Mouse (Mus musculus): Measurements from ENCODE around the gene Rmnd1. TPM values are rescaled to one million over a fixed set of nuclear protein-coding genes. Genes with fewer than 3 reads are reported as not detected.

Gene Rmnd1
- polyA plus RNA-seq, 1 experiment from 2014 or later, result 93.4 TPM

DNA sequence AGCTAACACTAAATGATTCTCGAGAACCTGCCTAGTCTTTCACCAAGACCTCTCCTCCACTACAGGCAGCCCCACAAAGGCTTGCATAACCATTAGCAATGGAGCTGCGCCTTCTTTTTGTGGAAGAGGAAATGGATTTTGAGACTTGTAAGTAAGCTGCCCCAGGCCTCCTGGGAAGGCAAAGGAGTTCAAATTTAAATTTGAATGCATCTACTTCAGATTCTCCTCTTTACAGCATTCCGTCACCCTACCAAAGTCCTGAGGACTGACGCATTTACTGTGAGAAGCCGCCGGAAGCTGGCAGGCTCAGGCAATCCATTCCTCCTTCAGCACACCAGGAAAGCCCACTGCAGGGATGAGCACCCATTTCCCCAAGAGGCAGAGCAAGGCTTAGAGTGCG lies 56.9 kb downstream of the Rmnd1 start:
- H3K27me3 ChIP-seq, result no peaks in the 10 kb centered on the region
- H3K4me2 ChIP-seq, result no peak overlapping the region
- peaks cover 5% of the 10 kb centered on the region; the same call in 1 of the 2 replicates for H3K4me1 ChIP-seq (replicated peaks)
- no peak overlapping the region for H3K4me3 ChIP-seq
- ATAC-seq (replicated peaks; ENCODE audit: insufficient number of reproducible peaks, insufficient read depth, low FRiP score, low read depth), result no peak
- H3K9ac ChIP-seq, result no peak overlapping the region
- no peaks in the 10 kb centered on the region for H3K9me3 ChIP-seq (replicated peaks)
- 74% methylated on average over 7 of the region's 7 CpGs for WGBS
- peaks cover 4% of the 10 kb centered on the region; the same call in 1 of the 2 replicates for H3K36me3 ChIP-seq
- no peak overlapping the region for H3K27ac ChIP-seq

- ATAC-seq (replicated peaks; ENCODE audit: insufficient number of reproducible peaks, insufficient read depth, low FRiP score, low read depth), result no peak
- WGBS, result 86% methylated on average over 4 of the region's 4 CpGs
- H3K4me2 ChIP-seq, result no peak overlapping the region
These were observed 57.5 kb downstream of the Rmnd1 start for GRCm38 (mm10) chr10:4374734-4375133.

DNA sequence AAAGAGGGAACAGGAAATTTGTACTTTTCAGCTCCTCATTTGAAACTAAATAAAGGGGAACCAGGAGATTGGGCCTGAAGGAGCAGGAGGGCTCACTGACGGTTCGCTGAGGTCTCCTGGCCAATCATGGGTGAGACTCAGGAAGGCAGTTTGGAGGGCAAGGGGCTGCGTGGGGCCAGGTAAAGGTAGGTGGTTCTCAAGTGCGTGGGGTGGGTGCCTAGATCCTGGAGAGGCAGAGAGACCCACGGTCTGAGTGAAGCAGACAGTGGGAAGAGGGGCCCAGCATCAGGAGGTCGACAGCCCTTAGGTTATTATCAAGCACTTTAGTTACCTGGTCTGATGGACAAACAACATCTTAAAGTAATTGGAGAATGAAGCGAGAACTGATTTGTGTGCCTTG lies 57.9 kb downstream of the Rmnd1 start:
- Histone ChIP-seq H3K9me3 (replicated peaks) (no peaks in the 10 kb centered on the region), H3K4me1 (replicated peaks) (peaks cover 5% of the 10 kb centered on the region; the same call in 1 of the 2 replicates), H3K4me2 (no peak overlapping the region), H3K36me3 (peaks cover 12% of the 10 kb centered on the region; the same call in 1 of the 2 replicates), H3K27me3 (no peaks in the 10 kb centered on the region), H3K4me3 (no peak overlapping the region), H3K9ac (no peak overlapping the region), H3K27ac (no peak overlapping the region)
- WGBS, result 90% methylated on average over 7 of the region's 7 CpGs
- ATAC-seq (replicated peaks; ENCODE audit: insufficient number of reproducible peaks, insufficient read depth, low FRiP score, low read depth), result no peak

More at GRCm38 (mm10) chr10:4374734-4375133, 57.5 kb downstream of the Rmnd1 start:
- Histone ChIP-seq H3K4me3 (no peak overlapping the region), H3K9ac (no peak overlapping the region), H3K27ac (no peak overlapping the region), H3K4me1 (replicated peaks) (peaks cover 5% of the 10 kb centered on the region; the same call in 1 of the 2 replicates), H3K36me3 (peaks cover 9% of the 10 kb centered on the region; the same call in 1 of the 2 replicates), H3K27me3 (no peaks in the 10 kb centered on the region), H3K9me3 (replicated peaks) (no peaks in the 10 kb centered on the region)

DNA sequence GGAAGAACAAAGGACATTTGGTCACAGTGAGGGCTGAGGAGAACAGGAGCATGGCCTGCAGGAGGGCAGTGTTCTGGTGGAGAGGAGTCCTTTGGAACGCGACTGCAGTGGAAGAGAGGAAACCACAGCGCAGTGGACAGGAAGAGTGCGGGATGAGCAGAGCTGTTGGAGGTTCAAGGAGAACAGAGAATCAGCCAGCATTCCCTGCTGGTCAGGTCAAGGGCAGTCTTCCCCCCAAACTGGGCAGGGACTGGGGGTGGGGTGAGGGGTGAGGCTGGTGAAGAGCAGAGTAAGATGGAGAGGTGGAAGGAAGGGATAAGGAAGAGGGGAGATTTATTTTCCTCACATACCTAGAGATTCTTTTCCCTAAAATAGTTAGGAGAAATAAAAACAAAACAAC lies 58.6 kb downstream of the Rmnd1 start:
- H3K27me3 ChIP-seq, result no peaks in the 10 kb centered on the region
- ATAC-seq (replicated peaks; ENCODE audit: insufficient number of reproducible peaks, insufficient read depth, low FRiP score, low read depth), result no peak
- peaks cover 5% of the 10 kb centered on the region; the same call in 1 of the 2 replicates for H3K4me1 ChIP-seq (replicated peaks)
- H3K4me3 ChIP-seq, result no peak overlapping the region
- no peak overlapping the region for H3K4me2 ChIP-seq
- H3K9me3 ChIP-seq (replicated peaks), result no peaks in the 10 kb centered on the region
- no peak overlapping the region for H3K27ac ChIP-seq
- H3K9ac ChIP-seq, result no peak overlapping the region
- peaks cover 19% of the 10 kb centered on the region for H3K36me3 ChIP-seq
- WGBS, result 78% methylated on average over 4 of the region's 4 CpGs

DNA sequence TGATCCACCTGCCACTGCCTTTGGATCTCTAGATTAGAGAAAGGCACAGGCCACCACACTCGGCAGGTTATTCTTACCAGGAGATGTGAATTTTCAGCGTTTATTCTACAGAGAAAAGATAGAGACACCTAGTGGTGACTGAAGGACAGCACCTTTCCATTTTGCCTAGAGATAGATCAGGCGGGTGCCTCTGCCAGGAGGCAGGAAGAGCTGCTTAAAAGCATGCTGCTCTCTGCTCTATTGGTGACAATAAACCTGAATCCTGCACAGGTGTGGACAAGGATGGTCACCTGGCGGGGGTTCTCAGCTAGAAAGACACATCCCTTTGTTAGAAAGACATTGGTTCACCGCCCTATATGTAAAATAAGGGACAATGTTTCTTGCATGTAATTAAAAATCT lies 60.2 kb downstream of the Rmnd1 start:
- Histone ChIP-seq H3K4me1 (replicated peaks) (peaks cover 4% of the 10 kb centered on the region; the same call in 1 of the 2 replicates), H3K9me3 (replicated peaks) (no peaks in the 10 kb centered on the region), H3K4me3 (no peak overlapping the region), H3K27ac (no peak overlapping the region), H3K4me2 (no peak overlapping the region), H3K9ac (no peak overlapping the region), H3K27me3 (no peaks in the 10 kb centered on the region), H3K36me3 (peaks cover 29% of the 10 kb centered on the region)
- WGBS, result 48% methylated on average over 5 of the region's 5 CpGs
- ATAC-seq (replicated peaks; ENCODE audit: insufficient number of reproducible peaks, insufficient read depth, low FRiP score, low read depth), result no peak

- H3K27me3 ChIP-seq, result no peaks in the 10 kb centered on the region
- no peak overlapping the region for H3K27ac ChIP-seq
- 89% methylated on average over 11 of the region's 11 CpGs for WGBS
- no peak overlapping the region for H3K4me2 ChIP-seq
- no peak for ATAC-seq (replicated peaks; ENCODE audit: insufficient number of reproducible peaks, insufficient read depth, low FRiP score, low read depth)
- H3K9me3 ChIP-seq (replicated peaks), result no peaks in the 10 kb centered on the region
- peaks cover 29% of the 10 kb centered on the region for H3K36me3 ChIP-seq
- no peak overlapping the region for H3K4me3 ChIP-seq
- no peak overlapping the region for H3K9ac ChIP-seq
- no peaks in the 10 kb centered on the region for H3K4me1 ChIP-seq (replicated peaks)
These were observed 62.1 kb downstream of the Rmnd1 start for GRCm38 (mm10) chr10:4370105-4370504.

- Histone ChIP-seq H3K4me1 (replicated peaks) (no peaks in the 10 kb centered on the region), H3K4me2 (no peak overlapping the region), H3K27ac (no peak overlapping the region), H3K9me3 (replicated peaks) (no peaks in the 10 kb centered on the region), H3K9ac (no peak overlapping the region), H3K36me3 (peaks cover 31% of the 10 kb centered on the region), H3K4me3 (no peak overlapping the region), H3K27me3 (no peaks in the 10 kb centered on the region)
- ATAC-seq (replicated peaks; ENCODE audit: insufficient number of reproducible peaks, insufficient read depth, low FRiP score, low read depth), result no peak
- 69% methylated on average over 3 of the region's 3 CpGs for WGBS
These were observed 67.6 kb downstream of the Rmnd1 start for GRCm38 (mm10) chr10:4364618-4365017.

- H3K4me1 ChIP-seq (replicated peaks), result no peaks in the 10 kb centered on the region
- ATAC-seq (replicated peaks; ENCODE audit: insufficient number of reproducible peaks, insufficient read depth, low FRiP score, low read depth), result no peak
- 82% methylated on average over 10 of the region's 10 CpGs for WGBS
- no peak overlapping the region for H3K4me3 ChIP-seq
- H3K36me3 ChIP-seq, result peaks cover 34% of the 10 kb centered on the region
- no peak overlapping the region for H3K4me2 ChIP-seq
- no peak overlapping the region for H3K9ac ChIP-seq
- no peak overlapping the region for H3K27ac ChIP-seq
- H3K27me3 ChIP-seq, result no peaks in the 10 kb centered on the region
- no peaks in the 10 kb centered on the region for H3K9me3 ChIP-seq (replicated peaks)
These were observed 74.8 kb downstream of the Rmnd1 start for GRCm38 (mm10) chr10:4357435-4357834.

DNA sequence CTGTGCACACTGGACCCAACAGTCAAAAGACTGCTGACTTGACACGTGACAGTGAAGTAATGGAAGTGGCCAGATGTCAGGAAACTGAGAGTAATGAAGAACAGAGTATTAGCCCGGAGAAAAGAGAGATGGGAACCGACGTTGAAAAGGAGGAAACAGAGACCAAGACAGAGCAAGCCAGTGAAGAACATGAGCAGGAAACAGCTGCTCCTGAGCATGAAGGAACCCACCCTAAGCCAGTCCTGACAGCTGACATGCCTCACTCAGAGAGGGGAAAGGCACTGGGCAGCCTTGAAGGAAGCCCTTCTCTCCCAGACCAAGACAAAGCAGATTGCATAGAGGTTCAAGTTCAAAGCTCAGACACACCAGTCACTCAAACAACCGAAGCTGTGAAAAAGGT lies 75.5 kb downstream of the Rmnd1 start:
- H3K27ac ChIP-seq, result no peak overlapping the region
- no peak overlapping the region for H3K4me3 ChIP-seq
- no peak overlapping the region for H3K9ac ChIP-seq
- H3K4me2 ChIP-seq, result no peak overlapping the region
- H3K27me3 ChIP-seq, result no peaks in the 10 kb centered on the region
- H3K4me1 ChIP-seq (replicated peaks), result no peaks in the 10 kb centered on the region
- no peak for ATAC-seq (replicated peaks; ENCODE audit: insufficient number of reproducible peaks, insufficient read depth, low FRiP score, low read depth)
- peaks cover 34% of the 10 kb centered on the region for H3K36me3 ChIP-seq
- no peaks in the 10 kb centered on the region for H3K9me3 ChIP-seq (replicated peaks)
- 55% methylated on average over 5 of the region's 5 CpGs for WGBS

- no peak for ATAC-seq (replicated peaks; ENCODE audit: insufficient number of reproducible peaks, insufficient read depth, low FRiP score, low read depth)
- no peak overlapping the region for H3K9ac ChIP-seq
- no peaks in the 10 kb centered on the region for H3K4me1 ChIP-seq (replicated peaks)
- no peak overlapping the region for H3K4me2 ChIP-seq
- peaks cover 34% of the 10 kb centered on the region for H3K36me3 ChIP-seq
- no peak overlapping the region for H3K27ac ChIP-seq
- no peaks in the 10 kb centered on the region for H3K9me3 ChIP-seq (replicated peaks)
- no peaks in the 10 kb centered on the region for H3K27me3 ChIP-seq
- no peak overlapping the region for H3K4me3 ChIP-seq
- 70% methylated on average over 19 of the region's 19 CpGs for WGBS
These were observed 76.2 kb downstream of the Rmnd1 start for GRCm38 (mm10) chr10:4355882-4356451.

GRCm38 (mm10) chr10:4354371-4355260 lies 77.6 kb downstream of the Rmnd1 start:
- Histone ChIP-seq H3K27ac (no peak overlapping the region), H3K9ac (no peak overlapping the region), H3K9me3 (replicated peaks) (no peaks in the 10 kb centered on the region), H3K4me3 (no peak overlapping the region), H3K4me2 (no peak overlapping the region), H3K27me3 (no peaks in the 10 kb centered on the region), H3K4me1 (replicated peaks) (no peaks in the 10 kb centered on the region), H3K36me3 (peaks cover 27% of the 10 kb centered on the region)
- ATAC-seq (replicated peaks; ENCODE audit: insufficient number of reproducible peaks, insufficient read depth, low FRiP score, low read depth), result no peak
- WGBS, result 85% methylated on average over 38 of the region's 38 CpGs

Data from heart, embryonic 15.5 days (tissue).